Mouse (Mus musculus): Measurements from ENCODE around the gene 2010111I01Rik. TPM values are rescaled to one million over a fixed set of nuclear protein-coding genes. Genes with fewer than 3 reads are reported as not detected.

Gene 2010111I01Rik
- polyA plus RNA-seq, 1 experiment from 2014 or later, result 23.9 TPM

GRCm38 (mm10) chr13:63111297-63112042 lies 146.8 kb downstream of the 2010111I01Rik start:
- WGBS, result 69% methylated on average over 5 of the region's 5 CpGs
- no peak for ATAC-seq

GRCm38 (mm10) chr13:63112043-63112597 lies 147.4 kb downstream of the 2010111I01Rik start:
- 56% methylated on average over 4 of the region's 4 CpGs for WGBS

More at GRCm38 (mm10) chr13:63111297-63112042, 146.8 kb downstream of the 2010111I01Rik start:
- no peaks in the 10 kb centered on the region for H3K36me3 ChIP-seq (ENCODE audit: poor library complexity, severe bottlenecking)
- no peaks in the 10 kb centered on the region for H3K9me3 ChIP-seq (replicated peaks)
- H3K27me3 ChIP-seq, result 0 out of 2 replicates have a peak, but pooled peaks cover 5% of the 10 kb centered on the region
- H3K9ac ChIP-seq, result no peak overlapping the region
- peaks cover 23% of the 10 kb centered on the region for H3K4me1 ChIP-seq
- H3K4me2 ChIP-seq, result no peak overlapping the region
- H3K4me3 ChIP-seq, result no peak overlapping the region
- no peak overlapping the region for H3K27ac ChIP-seq

GRCm38 (mm10) chr13:63112598-63113372 lies 148.1 kb downstream of the 2010111I01Rik start:
- no peak overlapping the region for H3K27ac ChIP-seq
- peaks cover 23% of the 10 kb centered on the region for H3K4me1 ChIP-seq
- no peaks in the 10 kb centered on the region for H3K36me3 ChIP-seq (ENCODE audit: poor library complexity, severe bottlenecking)
- H3K9ac ChIP-seq, result no peak overlapping the region
- no peak for ATAC-seq
- H3K27me3 ChIP-seq, result 0 out of 2 replicates have a peak, but pooled peaks cover 5% of the 10 kb centered on the region
- H3K9me3 ChIP-seq (replicated peaks), result no peaks in the 10 kb centered on the region
- no peak overlapping the region for H3K4me2 ChIP-seq
- H3K4me3 ChIP-seq, result no peak overlapping the region
- 36% methylated on average over 10 of the region's 10 CpGs for WGBS

More at GRCm38 (mm10) chr13:63112043-63112597, 147.4 kb downstream of the 2010111I01Rik start:
- Histone ChIP-seq H3K9ac (no peak overlapping the region), H3K4me1 (peaks cover 23% of the 10 kb centered on the region), H3K4me3 (no peak overlapping the region), H3K27ac (no peak overlapping the region), H3K36me3 (ENCODE audit: poor library complexity, severe bottlenecking) (no peaks in the 10 kb centered on the region), H3K27me3 (0 out of 2 replicates have a peak, but pooled peaks cover 5% of the 10 kb centered on the region), H3K4me2 (no peak overlapping the region), H3K9me3 (replicated peaks) (no peaks in the 10 kb centered on the region)
- ATAC-seq, result no peak

GRCm38 (mm10) chr13:63113881-63114301 lies 149.2 kb downstream of the 2010111I01Rik start:
- H3K27ac ChIP-seq, result no peak overlapping the region
- H3K4me2 ChIP-seq, result no peak overlapping the region
- no peaks in the 10 kb centered on the region for H3K36me3 ChIP-seq (ENCODE audit: poor library complexity, severe bottlenecking)
- WGBS, result 27% methylated on average over 4 of the region's 4 CpGs
- no peak for ATAC-seq
- 0 out of 2 replicates have a peak, but pooled peaks cover 5% of the 10 kb centered on the region for H3K27me3 ChIP-seq
- H3K4me3 ChIP-seq, result no peak overlapping the region
- H3K4me1 ChIP-seq, result peaks cover 23% of the 10 kb centered on the region
- H3K9ac ChIP-seq, result no peak overlapping the region
- H3K9me3 ChIP-seq (replicated peaks), result no peaks in the 10 kb centered on the region

- H3K4me1 ChIP-seq, result peaks cover 23% of the 10 kb centered on the region
- no peak overlapping the region for H3K4me2 ChIP-seq
- no peak overlapping the region for H3K9ac ChIP-seq
- 85% methylated on average over 3 of the region's 3 CpGs for WGBS
- H3K27me3 ChIP-seq, result 0 out of 2 replicates have a peak, but pooled peaks cover 5% of the 10 kb centered on the region
- no peaks in the 10 kb centered on the region for H3K36me3 ChIP-seq (ENCODE audit: poor library complexity, severe bottlenecking)
- H3K9me3 ChIP-seq (replicated peaks), result no peaks in the 10 kb centered on the region
- no peak for ATAC-seq
- H3K27ac ChIP-seq, result no peak overlapping the region
- no peak overlapping the region for H3K4me3 ChIP-seq
Measured at GRCm38 (mm10) chr13:63115187-63115784, 150.6 kb downstream of the 2010111I01Rik start.

- no peak overlapping the region for H3K27ac ChIP-seq
- WGBS, result 88% methylated on average over 3 of the region's 3 CpGs
- ATAC-seq, result no peak
- H3K27me3 ChIP-seq, result no peaks in the 10 kb centered on the region
- peaks cover 12% of the 10 kb centered on the region for H3K4me1 ChIP-seq
- H3K4me3 ChIP-seq, result no peak overlapping the region
- no peak overlapping the region for H3K4me2 ChIP-seq
- no peak overlapping the region for H3K9ac ChIP-seq
- no peaks in the 10 kb centered on the region for H3K36me3 ChIP-seq (ENCODE audit: poor library complexity, severe bottlenecking)
- H3K9me3 ChIP-seq (replicated peaks), result no peaks in the 10 kb centered on the region
Measured at GRCm38 (mm10) chr13:63117495-63118184, 152.9 kb downstream of the 2010111I01Rik start.

- no peaks in the 10 kb centered on the region for H3K36me3 ChIP-seq (ENCODE audit: poor library complexity, severe bottlenecking)
- no peak overlapping the region for H3K4me3 ChIP-seq
- no peak overlapping the region for H3K27ac ChIP-seq
- WGBS, result 98% methylated on average over 3 of the region's 3 CpGs
- no peaks in the 10 kb centered on the region for H3K9me3 ChIP-seq (replicated peaks)
- H3K27me3 ChIP-seq, result no peaks in the 10 kb centered on the region
- peaks cover 5% of the 10 kb centered on the region; the same call in 1 of the 2 replicates for H3K4me1 ChIP-seq
- no peak overlapping the region for H3K4me2 ChIP-seq
- H3K9ac ChIP-seq, result no peak overlapping the region
- ATAC-seq, result no peak
Measured at GRCm38 (mm10) chr13:63118682-63119081, 154.0 kb downstream of the 2010111I01Rik start.

- Histone ChIP-seq H3K27me3 (no peaks in the 10 kb centered on the region), H3K4me2 (no peak overlapping the region), H3K9me3 (replicated peaks) (no peaks in the 10 kb centered on the region), H3K9ac (no peak overlapping the region), H3K36me3 (ENCODE audit: poor library complexity, severe bottlenecking) (no peaks in the 10 kb centered on the region), H3K27ac (no peak overlapping the region), H3K4me3 (no peak overlapping the region), H3K4me1 (no peaks in the 10 kb centered on the region)
- ATAC-seq, result no peak
- WGBS, result 94% methylated on average over 2 of the region's 2 CpGs
Measured at GRCm38 (mm10) chr13:63120296-63120695, 155.6 kb downstream of the 2010111I01Rik start.

- ATAC-seq, result no peak
- Histone ChIP-seq H3K9ac (no peak overlapping the region), H3K4me1 (no peaks in the 10 kb centered on the region), H3K36me3 (ENCODE audit: poor library complexity, severe bottlenecking) (no peaks in the 10 kb centered on the region), H3K4me2 (no peak overlapping the region), H3K9me3 (replicated peaks) (no peaks in the 10 kb centered on the region), H3K4me3 (no peak overlapping the region), H3K27me3 (no peaks in the 10 kb centered on the region), H3K27ac (no peak overlapping the region)
- 88% methylated on average over 4 of the region's 4 CpGs for WGBS
Measured at GRCm38 (mm10) chr13:63121747-63122146, 157.1 kb downstream of the 2010111I01Rik start.

GRCm38 (mm10) chr13:63126206-63126605 lies 161.5 kb downstream of the 2010111I01Rik start:
- H3K9ac ChIP-seq, result no peak overlapping the region
- no peak overlapping the region for H3K27ac ChIP-seq
- H3K27me3 ChIP-seq, result no peaks in the 10 kb centered on the region
- H3K9me3 ChIP-seq (replicated peaks), result peaks cover 10% of the 10 kb centered on the region
- H3K36me3 ChIP-seq (ENCODE audit: poor library complexity, severe bottlenecking), result peaks cover 7% of the 10 kb centered on the region; the same call in 1 of the 2 replicates
- H3K4me1 ChIP-seq, result no peaks in the 10 kb centered on the region
- no peak overlapping the region for H3K4me2 ChIP-seq
- no peak overlapping the region for H3K4me3 ChIP-seq
- 62% methylated on average over 3 of the region's 3 CpGs for WGBS
- ATAC-seq, result no peak

GRCm38 (mm10) chr13:63127516-63127915 lies 162.8 kb downstream of the 2010111I01Rik start:
- ATAC-seq, result no peak
- 94% methylated on average over 1 of the region's 1 CpGs for WGBS

More at GRCm38 (mm10) chr13:63127516-63127915, 162.8 kb downstream of the 2010111I01Rik start:
- H3K4me3 ChIP-seq, result no peak overlapping the region
- H3K4me1 ChIP-seq, result no peaks in the 10 kb centered on the region
- H3K9me3 ChIP-seq (replicated peaks), result peaks cover 10% of the 10 kb centered on the region
- no peak overlapping the region for H3K4me2 ChIP-seq
- peaks cover 7% of the 10 kb centered on the region; the same call in 1 of the 2 replicates for H3K36me3 ChIP-seq (ENCODE audit: poor library complexity, severe bottlenecking)
- H3K27ac ChIP-seq, result no peak overlapping the region
- H3K9ac ChIP-seq, result no peak overlapping the region
- H3K27me3 ChIP-seq, result no peaks in the 10 kb centered on the region
